ENCODE assay signal across 8 mouse cellular contexts in the genomic region with DNA sequence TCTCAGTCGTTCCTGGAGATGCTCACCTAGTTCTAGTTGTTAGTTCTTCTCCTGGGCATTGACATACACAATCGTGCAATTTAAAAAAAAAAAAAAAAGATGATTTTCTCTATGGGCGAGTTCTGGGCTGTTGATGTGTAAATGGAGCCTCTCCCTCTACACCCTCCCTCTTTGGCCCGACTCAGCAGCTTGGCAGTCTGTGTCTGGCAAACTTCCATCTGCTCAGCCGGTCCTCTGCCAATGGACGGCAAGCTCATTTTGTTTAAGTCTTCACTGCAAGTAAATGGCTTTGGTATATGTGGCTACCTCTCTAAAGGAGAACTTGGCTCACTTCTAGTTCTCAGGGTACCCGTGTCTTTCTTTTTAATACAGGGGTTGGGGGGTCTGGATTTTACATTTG. TPM values are rescaled to one million over a fixed set of nuclear protein-coding genes. Genes with fewer than 3 reads are reported as not detected.
DNase-seq lines count a peak whose midpoint lies in the region; ATAC-seq and TF ChIP-seq lines count a peak whose summit lies in the region.

No protein-coding gene starts in this region.

- peak; percentile 78 for DNase-seq in layer of hippocampus, adult 11-12 months (ENCODE audit: low spot score)
- DNase-seq in layer of hippocampus, adult 9-10 months (ENCODE audit: low spot score) = no peak
- peak; percentile 97 for DNase-seq in brain, embryonic 14.5 days (ENCODE audit: low read depth)
- DNase-seq in gastrocnemius, postnatal 10 days = peak; percentile 71
- peak; percentile 83 for DNase-seq in layer of hippocampus, adult 9-11 months
- peak; percentile 64 for DNase-seq in ovary, postnatal 36 days (ENCODE audit: low spot score)
- DNase-seq in T-cell, adult 2 months (ENCODE audit: low spot score) = no peak

- ATAC-seq in megakaryocyte progenitor cell, adult 5-6 weeks (replicated peaks; ENCODE audit: poor library complexity) = no peak

- TF ChIP-seq POLR2A in brain, embryonic 14.5 days (IDR thresholded peaks at IDR 0.05; ENCODE audit: borderline replicate concordance, extremely low read depth, insufficient read depth, insufficient read length, poor library complexity, severe bottlenecking) = no peak

- TF ChIP-seq CTCF in brain, embryonic 14.5 days (IDR thresholded peaks at IDR 0.05; ENCODE audit: borderline replicate concordance, extremely low read depth, insufficient read depth, insufficient read length) = no peak

RNA-seq across cellular contexts. Expression of gene Hexb, which starts 4.7 kb away (rescaled TPM):
- 25.8 and 28.2 TPM in 2 replicates for polyA plus RNA-seq in brain, embryonic 14.5 days (2012; rRNA removed)
- total RNA-seq in gastrocnemius, postnatal 10 days (2021) = 10 to 100 TPM; 16.2 to 25.9 TPM
- 47.2 and 54.0 TPM in 2 replicates for total RNA-seq in megakaryocyte progenitor cell, adult 5-6 weeks (2015)
- total RNA-seq in megakaryocyte progenitor cell, adult 5-6 weeks (2017) = 38.6 and 39.3 TPM in 2 replicates

RNA-seq across cellular contexts. Expression of gene Enc1, which starts 47.5 kb away (rescaled TPM):
- 249 and 303 TPM in 2 replicates for polyA plus RNA-seq in brain, embryonic 14.5 days (2012; rRNA removed)
- total RNA-seq in gastrocnemius, postnatal 10 days (2021) = 1 to 10 TPM; 6.4 to 8.2 TPM
- total RNA-seq in megakaryocyte progenitor cell, adult 5-6 weeks (2015) = 2.5 and 3.1 TPM in 2 replicates
- 2.6 and 4.0 TPM in 2 replicates for total RNA-seq in megakaryocyte progenitor cell, adult 5-6 weeks (2017)

RNA-seq across cellular contexts. Expression of gene Gfm2, which starts 55.7 kb away (rescaled TPM):
- 34.5 and 35.4 TPM in 2 replicates for polyA plus RNA-seq in brain, embryonic 14.5 days (2012; rRNA removed)
- total RNA-seq in gastrocnemius, postnatal 10 days (2021) = 10 to 100 TPM; 32.2 to 35.5 TPM
- total RNA-seq in megakaryocyte progenitor cell, adult 5-6 weeks (2015) = 14.6 and 15.9 TPM in 2 replicates
- total RNA-seq in megakaryocyte progenitor cell, adult 5-6 weeks (2017) = 20.9 and 35.3 TPM in 2 replicates

RNA-seq across cellular contexts. Expression of gene Nsa2, which starts 55.7 kb away (rescaled TPM):
- 59.7 and 76.7 TPM in 2 replicates for polyA plus RNA-seq in brain, embryonic 14.5 days (2012; rRNA removed)
- total RNA-seq in gastrocnemius, postnatal 10 days (2021) = 10 to 100 TPM; 77.3 to 84.0 TPM
- total RNA-seq in megakaryocyte progenitor cell, adult 5-6 weeks (2015) = 255 and 278 TPM in 2 replicates
- 307 and 349 TPM in 2 replicates for total RNA-seq in megakaryocyte progenitor cell, adult 5-6 weeks (2017)

Comparison
In these comparisons a context has a peak if more than half of its experiments do, and no peak if none do; other contexts are left out.
1. DNase-seq: peak in layer of hippocampus, adult 11-12 months (single experiment), brain, embryonic 14.5 days (single experiment), gastrocnemius, postnatal 10 days (single experiment), layer of hippocampus, adult 9-11 months (single experiment) and ovary, postnatal 36 days (single experiment); none in layer of hippocampus, adult 9-10 months (single experiment) and T-cell, adult 2 months (single experiment).